Mouse (Mus musculus): ENCODE measurements around the gene Zfp36l2. TPM values are rescaled to one million over a fixed set of nuclear protein-coding genes. Genes with fewer than 3 reads are reported as not detected.

Zfp36l2 gene
- polyA plus RNA-seq, 1 experiment from 2014 or later = 15.8 TPM

GRCm38 (mm10) chr17:84161231-84161854 lies 26.4 kb downstream of the Zfp36l2 start:
- no peak overlapping the region for H3K27ac ChIP-seq (ENCODE audit: low read depth, low read length)

GRCm38 (mm10) chr17:84158891-84159290 lies 28.9 kb downstream of the Zfp36l2 start:
- 51% methylated on average over 15 of the region's 15 CpGs for WGBS
- no peak overlapping the region for H3K27ac ChIP-seq (ENCODE audit: low read depth, low read length)
- DNase-seq (ENCODE audit: low spot score) = no peak

More at GRCm38 (mm10) chr17:84161231-84161854, 26.4 kb downstream of the Zfp36l2 start:
- ATAC-seq (ENCODE audit: low FRiP score) = no peak
- WGBS = 62% methylated on average over 6 of the region's 6 CpGs
- H3K9ac ChIP-seq (ENCODE audit: low read depth, low read length) = no peak overlapping the region
- 0 out of 2 replicates have a peak, but pooled peaks cover 2% of the 10 kb centered on the region for H3K4me1 ChIP-seq (replicated peaks; ENCODE audit: control insufficient read depth, insufficient read depth, low read length)
- H3K36me3 ChIP-seq (ENCODE audit: control insufficient read depth, insufficient read depth, low read length) = no peaks in the 10 kb centered on the region
- no peaks in the 10 kb centered on the region for H3K9me3 ChIP-seq (ENCODE audit: control insufficient read depth, low read length)
- H3K4me2 ChIP-seq (replicated peaks; ENCODE audit: low read depth, low read length) = no peak overlapping the region
- H3K4me3 ChIP-seq (ENCODE audit: low read depth, low read length) = no peak overlapping the region
- 0 out of 2 replicates have a peak, but pooled peaks cover 3% of the 10 kb centered on the region for H3K27me3 ChIP-seq (ENCODE audit: control insufficient read depth, insufficient read depth, low read length)
- no peak for DNase-seq (ENCODE audit: low spot score)

GRCm38 (mm10) chr17:84158461-84158795 lies 29.3 kb downstream of the Zfp36l2 start:
- 0 out of 2 replicates have a peak, but pooled peaks cover 3% of the 10 kb centered on the region for H3K27me3 ChIP-seq (ENCODE audit: control insufficient read depth, insufficient read depth, low read length)
- WGBS = 85% methylated on average over 12 of the region's 12 CpGs
- H3K27ac ChIP-seq (ENCODE audit: low read depth, low read length) = no peak overlapping the region
- no peak overlapping the region for H3K4me3 ChIP-seq (ENCODE audit: low read depth, low read length)
- H3K36me3 ChIP-seq (ENCODE audit: control insufficient read depth, insufficient read depth, low read length) = no peaks in the 10 kb centered on the region
- H3K9ac ChIP-seq (ENCODE audit: low read depth, low read length) = no peak overlapping the region
- DNase-seq (ENCODE audit: low spot score) = no peak
- H3K4me2 ChIP-seq (replicated peaks; ENCODE audit: low read depth, low read length) = no peak overlapping the region
- H3K4me1 ChIP-seq (replicated peaks; ENCODE audit: control insufficient read depth, insufficient read depth, low read length) = 0 out of 2 replicates have a peak, but pooled peaks cover 2% of the 10 kb centered on the region
- ATAC-seq (ENCODE audit: low FRiP score) = no peak
- H3K9me3 ChIP-seq (ENCODE audit: control insufficient read depth, low read length) = no peaks in the 10 kb centered on the region

More at GRCm38 (mm10) chr17:84158891-84159290, 28.9 kb downstream of the Zfp36l2 start:
- H3K9ac ChIP-seq (ENCODE audit: low read depth, low read length) = no peak overlapping the region
- no peak overlapping the region for H3K4me2 ChIP-seq (replicated peaks; ENCODE audit: low read depth, low read length)
- no peaks in the 10 kb centered on the region for H3K9me3 ChIP-seq (ENCODE audit: control insufficient read depth, low read length)
- H3K36me3 ChIP-seq (ENCODE audit: control insufficient read depth, insufficient read depth, low read length) = no peaks in the 10 kb centered on the region
- ATAC-seq (ENCODE audit: low FRiP score) = no peak
- no peak overlapping the region for H3K4me3 ChIP-seq (ENCODE audit: low read depth, low read length)
- 0 out of 2 replicates have a peak, but pooled peaks cover 2% of the 10 kb centered on the region for H3K4me1 ChIP-seq (replicated peaks; ENCODE audit: control insufficient read depth, insufficient read depth, low read length)
- 0 out of 2 replicates have a peak, but pooled peaks cover 3% of the 10 kb centered on the region for H3K27me3 ChIP-seq (ENCODE audit: control insufficient read depth, insufficient read depth, low read length)

GRCm38 (mm10) chr17:84157743-84158460 lies 29.8 kb downstream of the Zfp36l2 start:
- WGBS = 66% methylated on average over 6 of the region's 6 CpGs
- no peak overlapping the region for H3K4me3 ChIP-seq (ENCODE audit: low read depth, low read length)
- H3K27me3 ChIP-seq (ENCODE audit: control insufficient read depth, insufficient read depth, low read length) = 0 out of 2 replicates have a peak, but pooled peaks cover 3% of the 10 kb centered on the region
- no peak overlapping the region for H3K9ac ChIP-seq (ENCODE audit: low read depth, low read length)
- DNase-seq (ENCODE audit: low spot score) (no peak), ATAC-seq (ENCODE audit: low FRiP score) (no peak)
- no peaks in the 10 kb centered on the region for H3K36me3 ChIP-seq (ENCODE audit: control insufficient read depth, insufficient read depth, low read length)
- H3K27ac ChIP-seq (ENCODE audit: low read depth, low read length) = no peak overlapping the region
- no peaks in the 10 kb centered on the region for H3K9me3 ChIP-seq (ENCODE audit: control insufficient read depth, low read length)
- 0 out of 2 replicates have a peak, but pooled peaks cover 2% of the 10 kb centered on the region for H3K4me1 ChIP-seq (replicated peaks; ENCODE audit: control insufficient read depth, insufficient read depth, low read length)
- H3K4me2 ChIP-seq (replicated peaks; ENCODE audit: low read depth, low read length) = no peak overlapping the region

GRCm38 (mm10) chr17:84156748-84157742 lies 30.7 kb downstream of the Zfp36l2 start:
- 36% methylated on average over 19 of the region's 19 CpGs for WGBS

DNA sequence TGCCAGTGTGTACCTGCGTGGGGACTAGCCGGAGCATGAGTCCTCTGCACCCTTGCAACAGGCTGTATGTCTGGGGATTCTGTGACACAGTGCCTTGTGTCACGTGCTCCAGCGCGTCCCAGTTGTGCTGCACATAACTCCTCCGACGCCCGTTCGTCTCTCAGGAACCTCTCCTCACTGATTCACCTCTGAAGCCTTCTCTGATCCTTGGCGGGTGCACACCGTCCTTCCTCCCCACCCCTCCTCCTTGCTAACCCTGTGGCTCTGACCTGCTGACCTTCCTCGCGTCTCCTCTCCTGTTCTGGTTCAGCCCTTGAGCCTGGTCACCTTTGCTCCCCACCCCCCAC lies 31.5 kb downstream of the Zfp36l2 start:
- Histone ChIP-seq H3K36me3 (ENCODE audit: control insufficient read depth, insufficient read depth, low read length) (no peaks in the 10 kb centered on the region), H3K4me2 (replicated peaks; ENCODE audit: low read depth, low read length) (no peak overlapping the region), H3K4me1 (replicated peaks; ENCODE audit: control insufficient read depth, insufficient read depth, low read length) (0 out of 2 replicates have a peak, but pooled peaks cover 2% of the 10 kb centered on the region), H3K27me3 (ENCODE audit: control insufficient read depth, insufficient read depth, low read length) (0 out of 2 replicates have a peak, but pooled peaks cover 3% of the 10 kb centered on the region), H3K9ac (ENCODE audit: low read depth, low read length) (no peak overlapping the region), H3K9me3 (ENCODE audit: control insufficient read depth, low read length) (no peaks in the 10 kb centered on the region), H3K4me3 (ENCODE audit: low read depth, low read length) (no peak overlapping the region), H3K27ac (ENCODE audit: low read depth, low read length) (no peak overlapping the region)
- WGBS = 57% methylated on average over 13 of the region's 13 CpGs
- no peak for DNase-seq (ENCODE audit: low spot score)
- ATAC-seq (ENCODE audit: low FRiP score) = no peak

More at GRCm38 (mm10) chr17:84156748-84157742, 30.7 kb downstream of the Zfp36l2 start:
- 0 out of 2 replicates have a peak, but pooled peaks cover 3% of the 10 kb centered on the region for H3K27me3 ChIP-seq (ENCODE audit: control insufficient read depth, insufficient read depth, low read length)
- no peak overlapping the region for H3K9ac ChIP-seq (ENCODE audit: low read depth, low read length)
- no peak overlapping the region for H3K4me3 ChIP-seq (ENCODE audit: low read depth, low read length)
- H3K4me1 ChIP-seq (replicated peaks; ENCODE audit: control insufficient read depth, insufficient read depth, low read length) = 0 out of 2 replicates have a peak, but pooled peaks cover 2% of the 10 kb centered on the region
- DNase-seq (ENCODE audit: low spot score) (no peak), ATAC-seq (ENCODE audit: low FRiP score) (no peak)
- H3K27ac ChIP-seq (ENCODE audit: low read depth, low read length) = no peak overlapping the region
- H3K36me3 ChIP-seq (ENCODE audit: control insufficient read depth, insufficient read depth, low read length) = no peaks in the 10 kb centered on the region
- no peaks in the 10 kb centered on the region for H3K9me3 ChIP-seq (ENCODE audit: control insufficient read depth, low read length)
- H3K4me2 ChIP-seq (replicated peaks; ENCODE audit: low read depth, low read length) = no peak overlapping the region

DNA sequence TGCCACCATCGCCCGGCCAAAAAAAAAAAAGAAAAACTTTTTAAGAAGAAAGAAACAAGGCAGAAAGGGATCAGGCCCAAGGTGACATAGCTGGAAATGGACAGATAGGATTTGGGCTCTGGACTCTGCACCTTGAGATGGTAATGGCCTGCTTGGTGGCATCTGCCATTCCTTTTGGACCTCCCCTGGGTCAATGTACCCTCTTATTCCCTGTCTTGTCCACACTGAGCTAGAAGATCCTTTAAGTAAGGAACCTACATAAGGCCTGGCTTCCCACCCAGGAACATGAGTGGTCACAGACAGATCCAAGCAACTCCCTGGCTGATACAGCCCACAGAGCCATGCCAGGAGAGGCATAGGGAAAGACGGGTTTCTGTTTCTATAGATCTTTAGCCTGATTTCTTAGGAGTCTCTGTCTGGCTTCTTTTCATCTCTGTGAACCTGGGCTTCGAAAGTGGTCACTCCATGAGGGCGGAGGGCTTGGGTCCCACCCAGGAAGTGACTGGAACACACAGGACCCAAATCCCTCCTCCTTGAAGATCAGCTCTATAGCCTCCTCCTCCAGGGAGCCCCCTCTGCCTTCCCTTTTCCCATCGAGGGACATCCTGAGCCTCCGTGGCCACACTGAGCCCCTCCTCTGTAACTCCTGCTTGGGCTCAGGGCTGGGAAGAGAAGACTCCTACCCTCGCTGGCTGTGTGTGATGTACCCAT lies 32.1 kb downstream of the Zfp36l2 start:
- ATAC-seq (ENCODE audit: low FRiP score) (no peak), DNase-seq (ENCODE audit: low spot score) (no peak)
- no peaks in the 10 kb centered on the region for H3K9me3 ChIP-seq (ENCODE audit: control insufficient read depth, low read length)
- no peaks in the 10 kb centered on the region for H3K36me3 ChIP-seq (ENCODE audit: control insufficient read depth, insufficient read depth, low read length)
- no peak overlapping the region for H3K9ac ChIP-seq (ENCODE audit: low read depth, low read length)
- WGBS = 80% methylated on average over 8 of the region's 8 CpGs
- H3K27ac ChIP-seq (ENCODE audit: low read depth, low read length) = no peak overlapping the region
- no peak overlapping the region for H3K4me2 ChIP-seq (replicated peaks; ENCODE audit: low read depth, low read length)
- 0 out of 2 replicates have a peak, but pooled peaks cover 2% of the 10 kb centered on the region for H3K4me1 ChIP-seq (replicated peaks; ENCODE audit: control insufficient read depth, insufficient read depth, low read length)
- 0 out of 2 replicates have a peak, but pooled peaks cover 3% of the 10 kb centered on the region for H3K27me3 ChIP-seq (ENCODE audit: control insufficient read depth, insufficient read depth, low read length)
- H3K4me3 ChIP-seq (ENCODE audit: low read depth, low read length) = no peak overlapping the region

DNA sequence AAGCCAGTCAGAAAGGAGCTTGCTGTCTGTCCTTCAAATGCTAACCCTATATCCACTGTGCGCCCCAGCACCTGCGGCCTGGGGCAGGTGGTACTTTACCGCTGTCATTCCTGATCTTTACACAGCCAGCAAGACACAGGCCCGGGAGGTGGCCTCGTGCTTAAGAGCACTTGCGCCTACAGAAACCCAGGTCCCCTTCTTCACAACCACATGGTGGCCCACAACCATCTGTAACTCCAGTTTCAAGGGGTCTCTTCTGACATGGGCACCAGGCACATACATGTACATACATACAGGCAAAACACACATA lies 32.8 kb downstream of the Zfp36l2 start:
- H3K9me3 ChIP-seq (ENCODE audit: control insufficient read depth, low read length) = no peaks in the 10 kb centered on the region
- H3K4me3 ChIP-seq (ENCODE audit: low read depth, low read length) = no peak overlapping the region
- DNase-seq (ENCODE audit: low spot score) (no peak), ATAC-seq (ENCODE audit: low FRiP score) (no peak)
- no peaks in the 10 kb centered on the region for H3K36me3 ChIP-seq (ENCODE audit: control insufficient read depth, insufficient read depth, low read length)
- 92% methylated on average over 6 of the region's 6 CpGs for WGBS
- no peak overlapping the region for H3K9ac ChIP-seq (ENCODE audit: low read depth, low read length)
- no peak overlapping the region for H3K4me2 ChIP-seq (replicated peaks; ENCODE audit: low read depth, low read length)
- 0 out of 2 replicates have a peak, but pooled peaks cover 3% of the 10 kb centered on the region for H3K27me3 ChIP-seq (ENCODE audit: control insufficient read depth, insufficient read depth, low read length)
- H3K27ac ChIP-seq (ENCODE audit: low read depth, low read length) = no peak overlapping the region
- 0 out of 2 replicates have a peak, but pooled peaks cover 2% of the 10 kb centered on the region for H3K4me1 ChIP-seq (replicated peaks; ENCODE audit: control insufficient read depth, insufficient read depth, low read length)

Measured in hindbrain, embryonic 11.5 days (tissue).